Mouse (Mus musculus) embryonic facial prominence, embryonic 14.5 days (tissue): ENCODE data around the gene Npy. TPM values are rescaled to one million over a fixed set of nuclear protein-coding genes. Genes with fewer than 3 reads are reported as not detected.

ENCODE experiments used
- ATAC-seq: fragments of 200-750 bp; cut with Nextera tagmentation; 2 replicates; pipeline ENCODE4 v1.8.0; 2017; ENCODE audit warnings: low read depth, moderate number of reproducible peaks, moderate TSS enrichment
- DNase-seq: peaks from one replicate; pipeline ENCODE4 v3.0.0-alpha.2; 2015; ENCODE audit warnings: low spot score
- H3K27ac ChIP-seq: fragments of 300-500 bp; sonication (generic); replicated peaks from 2 replicates; pipeline ENCODE4 v1.5.1; 2014; ENCODE audit warnings: low read depth, mild to moderate bottlenecking, low read length, moderate library complexity
- H3K27me3 ChIP-seq: fragments of 300-500 bp; sonication (generic); replicated peaks from 2 replicates; pipeline ENCODE4 v1.6.1; 2014; ENCODE audit warnings: low read length; ENCODE audit not compliant: control insufficient read depth, insufficient read depth
- H3K36me3 ChIP-seq: fragments of 300-500 bp; sonication (generic); 2 replicates; pipeline ENCODE4 v1.6.1; 2014; ENCODE audit warnings: low read length, mixed read lengths; ENCODE audit not compliant: control insufficient read depth, insufficient read depth
- H3K4me1 ChIP-seq: fragments of 300-500 bp; sonication (generic); 2 replicates; pipeline ENCODE4 v1.6.1; 2014; ENCODE audit warnings: antibody characterized with exemption, low read length; ENCODE audit not compliant: control insufficient read depth, insufficient read depth
- H3K4me2 ChIP-seq: fragments of 300-500 bp; sonication (generic); 2 replicates; pipeline ENCODE4 v1.6.1; 2014; ENCODE audit warnings: low read depth, mild to moderate bottlenecking, low read length, moderate library complexity, mixed read lengths
- H3K4me3 ChIP-seq: fragments of 300-500 bp; sonication (generic); 2 replicates; pipeline ENCODE4 v1.5.1; 2014; ENCODE audit warnings: low read depth, mild to moderate bottlenecking, low read length
- H3K9ac ChIP-seq: fragments of 300-500 bp; sonication (generic); 2 replicates; pipeline ENCODE4 v1.6.1; 2014; ENCODE audit warnings: low read depth, mild to moderate bottlenecking, low read length, moderate library complexity, mixed read lengths
- H3K9me3 ChIP-seq: fragments of 300-500 bp; sonication (generic); 2 replicates; pipeline ENCODE4 v1.6.1; 2016; ENCODE audit warnings: low read length; ENCODE audit not compliant: control insufficient read depth
- WGBS: fragments of 180-500 bp; shearing (Covaris S2); extraction: QIAGEN DNeasy Blood & Tissue Kit; methylation state at CpG from one replicate; pipeline ENCODE4 v1.1.7; 2014; 5-methylcytosine and 5-hydroxymethylcytosine counted together
- polyA plus RNA-seq: library from polyadenylated mRNA; unstranded; fragments of >200 nt; fragmentation: Nextera tagmentation; extraction: Ambion mirVana; gene quantifications from 2 replicates; pipeline ENCODE4 v1.2.1, GENCODE M21; 2014

The Npy gene
- polyA plus RNA-seq, 1 experiment from 2014 or later, result 13.8 TPM

GRCm38 (mm10) chr6:49792524-49792923 is 30.0 kb upstream of the Npy start:
- H3K4me1 ChIP-seq, result no peaks in the 10 kb centered on the region
- no peak overlapping the region for H3K4me2 ChIP-seq
- 71% methylated on average over 12 of the region's 12 CpGs for WGBS
- H3K27ac ChIP-seq, result no peak overlapping the region
- H3K4me3 ChIP-seq, result no peak overlapping the region
- no peaks in the 10 kb centered on the region for H3K9me3 ChIP-seq
- DNase-seq (peak; percentile 33), ATAC-seq (no peak)
- no peaks in the 10 kb centered on the region for H3K27me3 ChIP-seq
- H3K36me3 ChIP-seq, result no peaks in the 10 kb centered on the region
- no peak overlapping the region for H3K9ac ChIP-seq

DNA sequence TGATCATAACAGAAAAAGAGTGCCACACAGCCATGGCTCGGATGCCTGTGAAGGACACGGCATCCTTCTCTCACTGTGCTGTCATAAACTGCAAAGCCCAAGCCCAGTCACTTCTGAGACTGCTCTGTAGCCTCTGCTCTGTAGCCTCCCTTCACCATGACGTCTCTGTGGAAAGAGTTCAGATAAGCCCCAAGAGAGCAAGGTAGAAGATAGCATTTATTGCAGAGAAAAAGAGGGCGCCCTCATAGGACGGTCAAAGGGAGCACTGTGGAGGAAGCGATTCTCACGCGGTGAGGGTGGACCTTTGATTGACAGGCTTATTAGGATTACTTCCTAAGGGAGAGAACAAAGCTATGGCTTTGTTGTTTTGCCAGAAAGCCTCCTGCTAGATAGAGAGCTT is 18.4 kb upstream of the Npy start:
- ATAC-seq, result no peak
- H3K9ac ChIP-seq, result no peak overlapping the region
- H3K4me2 ChIP-seq, result no peak overlapping the region
- no peaks in the 10 kb centered on the region for H3K9me3 ChIP-seq
- no peak for DNase-seq
- H3K36me3 ChIP-seq, result no peaks in the 10 kb centered on the region
- no peak overlapping the region for H3K27ac ChIP-seq
- H3K4me1 ChIP-seq, result 0 out of 2 replicates have a peak, but pooled peaks cover 3% of the 10 kb centered on the region
- 45% methylated on average over 8 of the region's 8 CpGs for WGBS
- H3K4me3 ChIP-seq, result no peak overlapping the region
- H3K27me3 ChIP-seq, result 0 out of 2 replicates have a peak, but pooled peaks cover 3% of the 10 kb centered on the region

- H3K4me3 ChIP-seq, result peak overlapping the region; percentile 25
- 0 out of 2 replicates have a peak, but pooled peaks cover 3% of the 10 kb centered on the region for H3K27me3 ChIP-seq
- 19% methylated on average over 13 of the region's 13 CpGs for WGBS
- H3K4me2 ChIP-seq, result peak overlapping the region; percentile 48
- H3K9me3 ChIP-seq, result no peaks in the 10 kb centered on the region
- no peaks in the 10 kb centered on the region for H3K36me3 ChIP-seq
- no peak overlapping the region for H3K9ac ChIP-seq
- DNase-seq (peak; percentile 19), ATAC-seq (no peak)
- 0 out of 2 replicates have a peak, but pooled peaks cover 3% of the 10 kb centered on the region for H3K4me1 ChIP-seq
- no peak overlapping the region for H3K27ac ChIP-seq
Measured at GRCm38 (mm10) chr6:49808076-49808475, 14.4 kb upstream of the Npy start.

DNA sequence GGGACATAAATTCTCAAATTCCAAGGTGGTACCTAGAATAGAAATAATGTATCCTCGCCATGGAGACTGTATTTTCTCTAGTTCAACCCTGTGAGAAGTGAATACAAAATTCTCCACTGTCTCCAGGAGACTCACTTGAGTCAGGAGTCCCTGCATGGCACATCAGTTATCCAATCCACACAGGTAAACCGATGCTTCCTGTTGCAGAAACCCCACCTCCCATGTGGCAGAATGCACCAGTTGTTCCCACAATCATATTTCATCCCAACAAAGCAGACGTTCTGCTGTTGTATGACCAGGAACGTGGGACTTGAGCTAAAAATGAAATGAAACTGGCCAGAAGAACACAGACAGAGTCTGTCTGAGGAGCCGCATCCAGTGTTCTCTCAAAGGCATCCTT is 5.3 kb upstream of the Npy start:
- Histone ChIP-seq H3K36me3 (no peaks in the 10 kb centered on the region), H3K27ac (no peak overlapping the region), H3K9me3 (no peaks in the 10 kb centered on the region), H3K4me2 (no peak overlapping the region), H3K9ac (no peak overlapping the region), H3K4me1 (peaks cover 5% of the 10 kb centered on the region), H3K4me3 (no peak overlapping the region), H3K27me3 (peaks cover 31% of the 10 kb centered on the region)
- ATAC-seq (no peak), DNase-seq (no peak)
- 51% methylated on average over 5 of the region's 5 CpGs for WGBS

- Histone ChIP-seq H3K9me3 (no peaks in the 10 kb centered on the region), H3K4me3 (no peak overlapping the region), H3K4me1 (peaks cover 9% of the 10 kb centered on the region), H3K9ac (no peak overlapping the region), H3K36me3 (no peaks in the 10 kb centered on the region), H3K27ac (no peak overlapping the region), H3K27me3 (peaks cover 36% of the 10 kb centered on the region), H3K4me2 (no peak overlapping the region)
- ATAC-seq (no peak), DNase-seq (no peak)
- 54% methylated on average over 6 of the region's 6 CpGs for WGBS
Measured at GRCm38 (mm10) chr6:49817625-49818024, 4.9 kb upstream of the Npy start.

DNA sequence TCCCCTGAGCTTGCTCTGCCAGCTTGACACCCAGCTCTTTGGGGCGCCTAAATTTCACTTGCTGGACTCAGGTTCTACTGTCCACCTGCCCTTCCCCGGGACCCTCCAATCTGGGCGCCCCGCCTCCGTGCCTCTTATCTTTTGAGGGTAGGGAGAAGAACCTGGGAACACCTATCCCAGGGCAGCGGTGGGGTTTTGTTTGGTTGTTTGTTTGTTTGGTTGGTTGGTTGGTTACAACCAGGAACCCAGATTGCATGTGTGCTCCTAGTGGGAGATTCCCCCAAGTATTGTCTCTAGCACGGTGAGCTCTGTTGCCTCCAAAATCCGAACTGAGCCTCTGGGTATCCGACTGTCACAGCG is 341 bp downstream of the Npy start:
- no peak overlapping the region for H3K27ac ChIP-seq
- H3K4me2 ChIP-seq, result peak overlapping the region; percentile 80
- DNase-seq (no peak), ATAC-seq (no peak)
- whole genome bisulfite sequencing, result 0% methylated on average over 10 of the region's 10 CpGs
- H3K36me3 ChIP-seq, result no peaks in the 10 kb centered on the region
- peak overlapping the region; percentile 45 for H3K9ac ChIP-seq
- peaks cover 9% of the 10 kb centered on the region for H3K4me1 ChIP-seq
- H3K4me3 ChIP-seq, result peak overlapping the region; percentile 44
- H3K9me3 ChIP-seq, result no peaks in the 10 kb centered on the region
- H3K27me3 ChIP-seq, result peaks cover 74% of the 10 kb centered on the region

GRCm38 (mm10) chr6:49823371-49823770 is 861 bp downstream of the Npy start:
- 5% methylated on average over 15 of the region's 15 CpGs for WGBS
- Histone ChIP-seq H3K4me1 (peaks cover 9% of the 10 kb centered on the region), H3K36me3 (no peaks in the 10 kb centered on the region), H3K9ac (no peak overlapping the region), H3K27ac (no peak overlapping the region), H3K4me2 (no peak overlapping the region), H3K9me3 (no peaks in the 10 kb centered on the region), H3K27me3 (peaks cover 73% of the 10 kb centered on the region), H3K4me3 (0 out of 2 replicates have a peak overlapping the region, but pooled peaks have one; percentile 44)
- ATAC-seq, result no peak
- DNase-seq, result no peak

DNA sequence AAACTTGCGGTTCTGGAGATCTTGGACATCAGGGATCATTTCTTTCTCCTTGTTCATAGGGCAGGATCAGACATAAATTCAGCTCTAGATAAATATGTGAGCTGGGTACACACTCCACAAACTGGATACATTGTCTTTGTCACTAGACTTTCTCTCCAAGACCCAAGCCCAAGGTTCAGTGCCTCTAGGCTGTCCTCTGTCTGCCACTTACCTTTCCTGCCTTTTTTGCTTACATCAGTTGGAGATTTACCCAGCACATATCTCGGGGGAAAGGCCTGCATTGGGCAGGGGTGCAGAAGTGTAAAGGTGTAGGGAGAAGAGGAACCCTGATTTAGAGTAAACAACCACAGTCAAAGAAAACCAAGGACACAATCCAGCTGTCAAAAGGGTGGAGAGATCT is 1.3 kb downstream of the Npy start:
- H3K9me3 ChIP-seq, result no peaks in the 10 kb centered on the region
- peaks cover 70% of the 10 kb centered on the region for H3K27me3 ChIP-seq
- H3K4me1 ChIP-seq, result peaks cover 9% of the 10 kb centered on the region
- ATAC-seq (no peak), DNase-seq (no peak)
- WGBS, result 14% methylated on average over 2 of the region's 2 CpGs
- H3K9ac ChIP-seq, result no peak overlapping the region
- no peak overlapping the region for H3K27ac ChIP-seq
- no peak overlapping the region for H3K4me2 ChIP-seq
- H3K36me3 ChIP-seq, result no peaks in the 10 kb centered on the region
- H3K4me3 ChIP-seq, result no peak overlapping the region

GRCm38 (mm10) chr6:49831579-49831978 is 9.1 kb downstream of the Npy start:
- ATAC-seq (no peak), DNase-seq (no peak)
- Histone ChIP-seq H3K36me3 (no peaks in the 10 kb centered on the region), H3K4me3 (no peak overlapping the region), H3K9me3 (no peaks in the 10 kb centered on the region), H3K27me3 (peaks cover 2% of the 10 kb centered on the region), H3K4me2 (no peak overlapping the region), H3K9ac (no peak overlapping the region), H3K4me1 (no peaks in the 10 kb centered on the region), H3K27ac (no peak overlapping the region)
- 88% methylated on average over 2 of the region's 2 CpGs for WGBS
